Mouse (Mus musculus) liver, embryonic 14.5 days (tissue): ENCODE data around the gene Syngr1. TPM values are rescaled to one million over a fixed set of nuclear protein-coding genes. Genes with fewer than 3 reads are reported as not detected.

Source experiments
- ATAC-seq: fragments of 200-750 bp; cut with Nextera tagmentation; 2 replicates; pipeline ENCODE4 v1.8.0; 2017; ENCODE audit warnings: moderate number of reproducible peaks, mild to moderate bottlenecking, moderate library complexity; ENCODE audit not compliant: insufficient read depth
- DNase-seq, 3 experiments: peaks; one replicate each; pipeline ENCODE4 v3.0.0-alpha.2; 2012 to 2013; ENCODE audit warnings: low read depth in 3 of 3, low spot score in 3 of 3
- H3K27ac ChIP-seq: fragments of 300-500 bp; sonication (generic); 2 replicates; pipeline ENCODE4 v1.5.1; 2014; ENCODE audit warnings: moderate library complexity, mild to moderate bottlenecking, control low read depth, inconsistent platforms
- H3K27me3 ChIP-seq: fragments of 300-500 bp; sonication (generic); 2 replicates; pipeline ENCODE4 v1.6.1; 2014; ENCODE audit warnings: mild to moderate bottlenecking, low read length, moderate library complexity; ENCODE audit not compliant: control insufficient read depth, insufficient read depth
- H3K36me3 ChIP-seq: fragments of 300-500 bp; sonication (generic); replicated peaks from 2 replicates; pipeline ENCODE4 v1.6.1; 2014; ENCODE audit warnings: low read depth; ENCODE audit not compliant: control insufficient read depth, insufficient read depth
- H3K4me1 ChIP-seq, 2 experiments: fragments of 200-500 bp in 1 of 2; fragments of 300-500 bp in 1 of 2; sonication (generic) in 1 of 2; replicated peaks; 2 replicates each; pipeline ENCODE4 v1.6.1; 2012 to 2014; ENCODE audit warnings: antibody characterized with exemption in 1 of 2, inconsistent platforms in 1 of 2, low read length in 1 of 2; ENCODE audit not compliant: control insufficient read depth in 2 of 2, insufficient read depth in 2 of 2
- H3K4me2 ChIP-seq: fragments of 300-500 bp; sonication (generic); 2 replicates; pipeline ENCODE4 v1.6.1; 2014; ENCODE audit warnings: low read depth, mild to moderate bottlenecking, control low read depth, moderate library complexity
- H3K4me3 ChIP-seq, 2 experiments: fragments of 200-500 bp in 1 of 2; fragments of 300-500 bp in 1 of 2; sonication (generic) in 1 of 2; 2 replicates each; pipeline ENCODE4 v1.5.1; 2012 to 2014; ENCODE audit warnings: low read depth in 2 of 2, low read length in 2 of 2, mild to moderate bottlenecking in 2 of 2, control low read depth in 1 of 2, inconsistent platforms in 1 of 2, moderate library complexity in 1 of 2; ENCODE audit not compliant: insufficient read depth in 1 of 2
- H3K9ac ChIP-seq: fragments of 300-500 bp; sonication (generic); replicated peaks from 2 replicates; pipeline ENCODE4 v1.6.1; 2014; ENCODE audit warnings: mild to moderate bottlenecking, control low read depth, moderate library complexity
- H3K9me3 ChIP-seq: fragments of 300-500 bp; sonication (generic); 2 replicates; pipeline ENCODE4 v1.6.1; 2016; ENCODE audit warnings: low read length, mixed read lengths; ENCODE audit not compliant: control insufficient read depth
- CTCF ChIP-seq: IDR thresholded peaks from 2 replicates; pipeline ENCODE4 v1.5.1; 2016; ENCODE audit warnings: antibody characterized with exemption, low read depth, control low read depth
- EP300 ChIP-seq: IDR thresholded peaks from 2 replicates; pipeline ENCODE4 v1.6.1; 2016; ENCODE audit warnings: antibody characterized with exemption, low read depth
- WGBS: fragments of 180-500 bp; shearing (Covaris S2); extraction: QIAGEN DNeasy Blood & Tissue Kit; methylation state at CpG from one replicate; pipeline ENCODE4 v1.1.7; 2014; ENCODE audit not compliant: insufficient replicate concordance; 5-methylcytosine and 5-hydroxymethylcytosine counted together
- polyA plus RNA-seq, 2 experiments: library from polyadenylated mRNA; depleted of rRNA in 1 of 2; stranded (reverse) in 1 of 2; unstranded in 1 of 2; fragments of >200 nt; fragmentation: Nextera tagmentation in 1 of 2; extraction: Ambion mirVana in 1 of 2; gene quantifications; 2 replicates each; pipeline versions ENCODE4 v1.2.1 to v1.2.3; 2012 to 2014

Syngr1 gene
- polyA plus RNA-seq (2012; rRNA removed) (10.4 and 12.0 TPM in 2 replicates), polyA plus RNA-seq (2014; fragmentation: Nextera tagmentation; extraction: Ambion mirVana) (14.4 and 17.3 TPM in 2 replicates)

- H3K27ac ChIP-seq: peak within 1 kb of the TSS; percentile 61
- peak; percentile 64 for ATAC-seq
- peak within 1 kb of the TSS; percentile 92 for H3K9ac ChIP-seq
- DNase-seq: peak in 2 of 3 experiments; percentile 52 to 56
- peaks cover 4% of the 10 kb centered on the region for H3K9me3 ChIP-seq
- H3K27me3 ChIP-seq: no peaks in the 10 kb centered on the region; the same call in 1 of the 2 replicates
- H3K4me3 ChIP-seq: peak within 1 kb of the TSS; percentile 54 to 80
- H3K4me1 ChIP-seq: peaks cover 37 to 44% of the 10 kb centered on the region in 2 experiments
- WGBS: 1% methylated on average over 85 of the region's 86 CpGs
- no peaks in the 10 kb centered on the region for H3K36me3 ChIP-seq
- H3K4me2 ChIP-seq: peak within 1 kb of the TSS; percentile 96
- TF ChIP-seq CTCF (peak; percentile 86), EP300 (no peak)
These were observed at the start of gene Syngr1, which contains the start of gene Rpl3 for GRCm38 (mm10) chr15:80091121-80091955. Syngr1 (plus strand) TSS chr15:80091334. Rpl3 (minus strand) TSS chr15:80091868.

- Histone ChIP-seq H3K9ac (no peak overlapping the region), H3K4me3 (no peak overlapping the region), H3K36me3 (no peaks in the 10 kb centered on the region), H3K4me2 (no peak overlapping the region), H3K4me1 (peaks cover 0 to 3% of the 10 kb centered on the region in 2 experiments; a peak in 2 of 4 replicates), H3K27ac (no peak overlapping the region), H3K9me3 (peaks cover 3% of the 10 kb centered on the region; the same call in 1 of the 2 replicates), H3K27me3 (no peaks in the 10 kb centered on the region)
- TF ChIP-seq EP300: no peak
- no peak for TF ChIP-seq CTCF
- no peak for ATAC-seq
- WGBS: 37% methylated on average over 4 of the region's 4 CpGs
- no peak for DNase-seq
These were observed 49.0 kb upstream of the Syngr1 start for GRCm38 (mm10) chr15:80042152-80042551.

GRCm38 (mm10) chr15:80044249-80044648 is 46.9 kb upstream of the Syngr1 start:
- Histone ChIP-seq H3K4me2 (no peak overlapping the region), H3K9me3 (no peaks in the 10 kb centered on the region; the same call in 1 of the 2 replicates), H3K36me3 (no peaks in the 10 kb centered on the region), H3K27ac (no peak overlapping the region), H3K4me3 (no peak overlapping the region), H3K27me3 (no peaks in the 10 kb centered on the region), H3K9ac (no peak overlapping the region), H3K4me1 (peaks cover 3 to 7% of the 10 kb centered on the region in 2 experiments)
- 67% methylated on average over 10 of the region's 10 CpGs for WGBS
- DNase-seq: no peak
- ATAC-seq: no peak
- TF ChIP-seq CTCF (no peak), EP300 (no peak)

GRCm38 (mm10) chr15:80045749-80046148 is 45.4 kb upstream of the Syngr1 start:
- WGBS: 82% methylated on average over 2 of the region's 2 CpGs
- ATAC-seq (no peak), DNase-seq (no peak)
- H3K4me1 ChIP-seq: peaks cover 3 to 7% of the 10 kb centered on the region in 2 experiments
- TF ChIP-seq CTCF: peak; percentile 43
- no peak for TF ChIP-seq EP300
- no peaks in the 10 kb centered on the region; the same call in 1 of the 2 replicates for H3K9me3 ChIP-seq
- H3K27ac ChIP-seq: no peak overlapping the region
- no peak overlapping the region for H3K4me2 ChIP-seq
- H3K9ac ChIP-seq: no peak overlapping the region
- no peak overlapping the region for H3K4me3 ChIP-seq
- no peaks in the 10 kb centered on the region for H3K27me3 ChIP-seq
- H3K36me3 ChIP-seq: no peaks in the 10 kb centered on the region

GRCm38 (mm10) chr15:80047242-80047641 is 43.9 kb upstream of the Syngr1 start:
- no peak overlapping the region for H3K4me2 ChIP-seq
- H3K27ac ChIP-seq: no peak overlapping the region
- H3K4me3 ChIP-seq: no peak overlapping the region
- no peaks in the 10 kb centered on the region for H3K36me3 ChIP-seq
- H3K9me3 ChIP-seq: no peaks in the 10 kb centered on the region; the same call in 1 of the 2 replicates
- TF ChIP-seq EP300 (no peak), CTCF (no peak)
- peaks cover 3 to 7% of the 10 kb centered on the region in 2 experiments for H3K4me1 ChIP-seq
- DNase-seq (no peak), ATAC-seq (no peak)
- WGBS: 57% methylated on average over 2 of the region's 2 CpGs
- no peaks in the 10 kb centered on the region for H3K27me3 ChIP-seq
- H3K9ac ChIP-seq: no peak overlapping the region
